In genomic region chr5:117127051-117127450, GRCm38 (mm10) we compare ENCODE assay signal across 24 mouse cellular contexts.
"Had no signal": no experiment of that assay in that cellular context is flagged by ENCODE, and none has a peak within 500 bp of the region (broad histone marks: within the 10 kb centered on the region; RNA-seq: fewer than 3 reads in every experiment).

No protein-coding gene starts in this region.

- H3K9me3 ChIP-seq: heart, embryonic 10.5 days; heart, embryonic 12.5 days; hindbrain, embryonic 10.5 days; hindbrain, embryonic 12.5 days; intestine, embryonic 15.5 days; kidney, embryonic 15.5 days; limb, embryonic 13.5 days; limb, embryonic 15.5 days had no signal

- DNase-seq: gastrocnemius, postnatal 14 days; gastrocnemius, postnatal 36 days; heart, adult 18-20 months; heart, postnatal 10 days; heart, postnatal 4 days; kidney, adult 18-20 months; kidney, adult 9 months; kidney, postnatal 14 days; kidney, postnatal 36 days; layer of hippocampus, adult 9-11 months; layer of hippocampus, postnatal 36 days; left cerebral cortex, postnatal 4 days had no signal

- ATAC-seq: hindbrain, embryonic 16.5 days; inflammation-experienced regulatory T-cells, adult 6 months; intestine, embryonic 15.5 days; intestine, postnatal 0 days; liver, embryonic 12.5 days had no signal

- H3K4me1 ChIP-seq: heart, embryonic 10.5 days; heart, embryonic 12.5 days; hindbrain, embryonic 12.5 days; limb, embryonic 13.5 days; limb, embryonic 15.5 days had no signal

- H3K36me3 ChIP-seq: heart, embryonic 12.5 days; hindbrain, embryonic 10.5 days; hindbrain, embryonic 12.5 days; intestine, embryonic 15.5 days; limb, embryonic 13.5 days; limb, embryonic 15.5 days had no signal

- H3K27me3 ChIP-seq: heart, embryonic 12.5 days; intestine, embryonic 15.5 days; kidney, embryonic 15.5 days; limb, embryonic 15.5 days; liver, embryonic 12.5 days had no signal

- H3K4me3 ChIP-seq: heart, embryonic 10.5 days; heart, embryonic 12.5 days; hindbrain, embryonic 10.5 days; hindbrain, embryonic 12.5 days; intestine, embryonic 15.5 days; kidney, embryonic 15.5 days; limb, embryonic 13.5 days; limb, embryonic 15.5 days; liver, embryonic 12.5 days had no signal
